27 mouse cellular contexts compared by ENCODE assay signal in genomic region chr15:51734194-51734593, GRCm38 (mm10).
DNase-seq lines count a peak whose midpoint lies in the region; ATAC-seq lines count a peak whose summit lies in the region.
"Had no signal": no experiment of that assay in that cellular context is flagged by ENCODE, and none has a peak within 500 bp of the region (broad histone marks: within the 10 kb centered on the region; RNA-seq: fewer than 3 reads in every experiment).

No protein-coding gene starts in this region.

- WGBS in kidney, embryonic 15.5 days, result 92% methylated on average over 1 of the region's 1 CpGs

- no peak overlapping the region for H3K9ac ChIP-seq in kidney, embryonic 15.5 days
- H3K9ac ChIP-seq: embryonic facial prominence, embryonic 13.5 days; embryonic facial prominence, embryonic 15.5 days; forebrain, embryonic 12.5 days had no signal

- no peaks in the 10 kb centered on the region for H3K36me3 ChIP-seq in kidney, embryonic 15.5 days
- H3K36me3 ChIP-seq: embryonic facial prominence, embryonic 13.5 days; embryonic facial prominence, embryonic 15.5 days; forebrain, embryonic 10.5 days; forebrain, embryonic 12.5 days; G1E had no signal

- H3K4me1 ChIP-seq in kidney, embryonic 15.5 days, result no peaks in the 10 kb centered on the region
- H3K4me1 ChIP-seq: forebrain, embryonic 10.5 days; forebrain, embryonic 12.5 days had no signal

- no peak overlapping the region for H3K4me2 ChIP-seq in kidney, embryonic 15.5 days
- H3K4me2 ChIP-seq: embryonic facial prominence, embryonic 13.5 days; embryonic facial prominence, embryonic 15.5 days; forebrain, embryonic 12.5 days had no signal

- H3K27me3 ChIP-seq in kidney, embryonic 15.5 days, result no peaks in the 10 kb centered on the region
- H3K27me3 ChIP-seq: CH12.LX; embryonic facial prominence, embryonic 13.5 days; embryonic facial prominence, embryonic 15.5 days; forebrain, embryonic 12.5 days; Patski had no signal

- DNase-seq in kidney, postnatal 4 days, result no peak
- DNase-seq in adrenal gland, postnatal 10 days, result no peak
- DNase-seq: adrenal gland, adult 8-10 months; adrenal gland, postnatal 25 days; B cell, adult 2 months; cerebellum, adult 11 months; cerebellum, adult 18-20 months; cerebellum, adult 8-10 months; cerebellum, adult 9-11 months; cerebellum, postnatal 14 days; cerebellum, postnatal 36 days; embryo, embryonic 11 days had no signal

- no peak overlapping the region for H3K4me3 ChIP-seq in kidney, embryonic 15.5 days (replicated peaks)
- H3K4me3 ChIP-seq: embryonic facial prominence, embryonic 13.5 days; embryonic facial prominence, embryonic 15.5 days; erythroblast, embryonic 14.5 days; forebrain, embryonic 10.5 days; forebrain, embryonic 12.5 days had no signal

- H3K27ac ChIP-seq in kidney, embryonic 15.5 days, result no peak overlapping the region
- H3K27ac ChIP-seq: embryonic facial prominence, embryonic 13.5 days; embryonic facial prominence, embryonic 15.5 days; forebrain, embryonic 10.5 days; forebrain, embryonic 12.5 days had no signal

- 0 out of 2 replicates have a peak, but pooled peaks have one; percentile 22 for ATAC-seq in kidney, embryonic 15.5 days (replicated peaks; ENCODE audit: low FRiP score)
- peak; percentile 65 for ATAC-seq in granulocyte monocyte progenitor cell, adult 5-6 weeks (replicated peaks; ENCODE audit: poor library complexity, severe bottlenecking)
- peak; percentile 46 for ATAC-seq in megakaryocyte progenitor cell, adult 5-6 weeks (replicated peaks; ENCODE audit: poor library complexity)
- ATAC-seq: activated CD4-positive, CD25-positive, alpha-beta regulatory T cell, adult 4 months; CD4-positive, CD25-positive, alpha-beta regulatory T cell, adult 4 months; forebrain, embryonic 14.5 days; forebrain, embryonic 16.5 days; Patski had no signal

- H3K9me3 ChIP-seq in kidney, embryonic 15.5 days (replicated peaks), result no peaks in the 10 kb centered on the region
- H3K9me3 ChIP-seq: embryonic facial prominence, embryonic 13.5 days; embryonic facial prominence, embryonic 15.5 days; forebrain, embryonic 12.5 days; G1E had no signal
